Mouse (Mus musculus) right cerebral cortex, postnatal 14 days (tissue): ENCODE results near the gene Ntn4.

Source experiments
- DNase-seq: peaks from one replicate; pipeline ENCODE4 v3.0.0; 2022

Ntn4 gene

DNA sequence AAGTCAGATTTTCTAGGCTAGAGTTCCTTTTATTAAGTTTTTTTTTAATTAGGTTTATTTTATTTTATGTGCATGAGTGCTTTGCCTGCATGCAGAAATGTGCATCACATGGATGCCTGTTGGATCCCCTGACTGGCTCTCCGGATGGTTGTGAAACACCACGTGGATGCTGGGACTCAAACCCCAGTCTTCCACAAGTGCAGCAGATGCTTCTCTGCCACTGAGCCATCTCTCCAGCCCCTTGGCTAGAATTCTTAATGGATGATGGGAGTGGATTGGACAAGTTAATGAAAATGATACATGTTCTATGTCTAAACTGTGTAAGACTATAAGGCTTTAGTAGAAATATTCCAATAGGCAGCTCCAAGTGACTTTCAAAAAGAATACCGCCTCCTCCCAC, 47.3 kb downstream of the Ntn4 start:
- DNase-seq: no peak

DNA sequence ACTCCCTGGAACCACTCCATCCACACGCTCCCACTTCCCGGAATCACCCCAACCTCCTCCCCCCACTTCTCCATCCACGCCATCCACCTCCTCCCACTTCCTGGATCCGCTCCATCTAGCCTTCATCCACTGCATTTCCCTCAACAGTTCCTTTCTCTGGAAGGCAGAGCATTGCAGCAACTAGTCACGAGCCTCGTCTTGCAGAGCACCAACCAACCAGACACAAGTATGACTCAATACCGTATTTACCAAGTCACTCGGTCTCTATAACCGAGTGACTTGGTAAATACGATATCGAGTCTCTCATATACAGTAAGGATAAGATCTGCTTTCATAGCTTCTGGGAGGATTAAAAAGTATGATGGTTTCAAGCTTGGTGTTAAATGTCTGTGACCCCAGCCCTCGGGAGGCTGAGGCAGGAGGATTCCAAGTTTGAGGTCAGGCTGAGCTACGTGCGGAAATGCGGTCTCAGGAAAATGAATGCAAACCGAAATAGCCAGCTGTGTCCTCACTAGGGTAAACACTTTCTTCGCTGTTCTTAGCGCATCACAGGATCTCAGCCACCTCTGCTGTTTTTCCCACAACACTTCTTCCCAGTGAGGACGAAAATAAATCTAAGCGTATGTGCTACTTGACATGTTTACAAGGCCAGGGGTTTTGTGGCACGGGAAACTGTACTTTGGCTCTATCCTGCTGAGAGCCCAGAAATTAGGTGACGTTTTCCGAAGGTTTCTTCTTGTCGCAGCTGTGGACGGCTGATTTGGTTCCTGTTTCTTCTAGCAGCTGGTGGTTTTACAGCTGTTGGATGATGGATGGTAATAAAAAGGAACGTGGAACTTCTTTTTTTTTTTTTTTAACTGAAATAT, 48.1 kb downstream of the Ntn4 start:
- no peak for DNase-seq

DNA sequence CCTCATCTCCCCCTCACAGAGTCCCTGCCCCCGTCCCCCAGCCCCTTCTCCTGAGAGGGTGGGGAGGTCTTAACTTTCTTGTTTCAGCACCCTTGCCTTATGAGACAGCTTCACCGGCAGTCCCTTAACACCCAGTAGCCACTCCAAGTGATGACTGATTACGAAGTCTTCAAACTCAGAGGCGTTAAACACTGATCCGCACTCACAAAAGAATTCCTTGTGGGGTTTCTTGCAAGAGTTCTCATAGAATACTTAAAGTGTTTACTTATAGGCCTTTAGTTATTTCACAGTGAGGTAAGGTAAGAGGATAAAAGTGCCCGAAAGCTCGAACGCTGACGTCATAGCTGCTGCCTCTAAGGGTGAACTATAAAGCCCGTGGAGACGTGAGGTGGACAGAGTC, 50.9 kb downstream of the Ntn4 start:
- DNase-seq: no peak

DNA sequence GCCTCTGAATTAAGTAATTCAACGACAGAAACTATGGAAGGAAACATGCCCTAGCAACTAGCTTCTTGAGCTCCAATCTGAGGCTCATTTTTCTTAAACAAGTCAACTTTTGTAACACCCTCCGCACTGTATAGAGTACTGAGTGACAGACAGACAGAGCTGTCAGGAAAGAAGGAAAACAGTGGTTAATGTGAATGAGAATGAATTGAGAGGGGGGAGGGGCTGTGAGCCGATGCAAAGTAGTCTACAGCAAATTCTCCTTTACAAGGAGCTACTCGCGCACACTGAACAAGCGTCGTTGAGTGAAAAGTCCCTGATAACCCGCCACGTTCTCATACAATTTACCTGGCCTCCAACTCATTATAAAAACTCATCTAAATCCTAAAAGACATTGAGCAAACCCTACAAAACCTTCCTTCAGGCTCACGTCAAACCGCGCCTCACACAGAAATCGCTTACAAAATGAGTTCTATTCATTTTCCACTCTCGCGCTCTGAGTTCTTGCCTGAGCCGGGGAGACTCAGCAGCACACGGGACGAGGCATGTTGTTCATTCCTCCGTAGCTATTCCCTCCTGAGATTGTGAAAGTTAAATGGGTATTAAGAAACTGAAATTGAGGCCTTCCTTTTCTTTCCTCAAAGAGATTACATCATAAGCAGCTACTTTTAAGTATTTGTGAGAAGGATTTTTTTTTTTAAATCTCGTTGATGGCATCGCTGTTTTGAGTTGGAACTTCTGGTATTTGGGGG, 54.7 kb downstream of the Ntn4 start:
- DNase-seq: no peak

DNA sequence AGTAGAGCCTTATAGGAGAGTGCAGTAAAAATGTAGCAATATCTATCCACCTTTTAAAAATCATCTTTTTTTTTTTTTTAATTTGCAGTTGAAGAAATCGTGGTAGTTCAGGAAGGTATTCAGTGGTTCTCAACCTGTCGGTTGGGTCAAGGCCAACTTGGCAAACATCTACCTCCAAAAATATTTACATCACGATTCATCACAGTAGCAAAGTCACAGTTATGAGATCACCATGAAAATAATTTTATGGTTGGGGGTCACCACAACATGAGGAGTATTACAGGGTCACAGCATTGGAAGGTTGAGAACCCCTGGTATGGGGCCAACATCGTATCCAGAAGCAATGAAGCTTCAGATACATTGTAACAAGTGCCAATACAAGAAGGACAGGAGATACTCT, 55.5 kb downstream of the Ntn4 start:
- DNase-seq: no peak

DNA sequence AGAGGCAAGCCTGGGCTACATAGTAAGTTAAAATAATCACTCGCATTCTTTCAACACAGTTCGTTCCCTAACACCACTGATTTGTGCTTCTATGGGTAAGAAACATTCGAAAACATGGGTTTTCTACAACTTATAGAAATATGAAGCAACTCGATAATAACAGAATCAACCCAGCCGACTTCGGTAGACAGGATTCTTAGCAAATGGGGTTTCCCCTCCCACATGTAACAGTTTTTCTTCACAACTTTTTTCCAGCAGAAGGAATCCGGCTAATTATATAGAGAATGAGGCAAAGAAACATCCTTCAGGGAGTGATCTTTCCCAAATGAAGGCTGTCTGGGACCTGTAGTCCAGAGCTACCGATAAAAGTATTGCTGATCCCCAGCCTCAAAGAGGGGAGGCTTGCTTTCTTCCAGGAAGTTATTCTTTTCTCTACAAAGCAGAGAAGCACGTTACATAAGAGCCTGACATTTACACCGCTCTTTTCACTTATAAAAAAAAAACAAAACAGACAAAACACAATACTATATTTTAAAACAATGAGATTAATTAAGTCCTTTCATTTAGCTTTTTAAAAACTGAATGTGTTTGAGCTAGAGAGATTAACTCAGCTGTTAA, 57.5 kb downstream of the Ntn4 start:
- no peak for DNase-seq

DNA sequence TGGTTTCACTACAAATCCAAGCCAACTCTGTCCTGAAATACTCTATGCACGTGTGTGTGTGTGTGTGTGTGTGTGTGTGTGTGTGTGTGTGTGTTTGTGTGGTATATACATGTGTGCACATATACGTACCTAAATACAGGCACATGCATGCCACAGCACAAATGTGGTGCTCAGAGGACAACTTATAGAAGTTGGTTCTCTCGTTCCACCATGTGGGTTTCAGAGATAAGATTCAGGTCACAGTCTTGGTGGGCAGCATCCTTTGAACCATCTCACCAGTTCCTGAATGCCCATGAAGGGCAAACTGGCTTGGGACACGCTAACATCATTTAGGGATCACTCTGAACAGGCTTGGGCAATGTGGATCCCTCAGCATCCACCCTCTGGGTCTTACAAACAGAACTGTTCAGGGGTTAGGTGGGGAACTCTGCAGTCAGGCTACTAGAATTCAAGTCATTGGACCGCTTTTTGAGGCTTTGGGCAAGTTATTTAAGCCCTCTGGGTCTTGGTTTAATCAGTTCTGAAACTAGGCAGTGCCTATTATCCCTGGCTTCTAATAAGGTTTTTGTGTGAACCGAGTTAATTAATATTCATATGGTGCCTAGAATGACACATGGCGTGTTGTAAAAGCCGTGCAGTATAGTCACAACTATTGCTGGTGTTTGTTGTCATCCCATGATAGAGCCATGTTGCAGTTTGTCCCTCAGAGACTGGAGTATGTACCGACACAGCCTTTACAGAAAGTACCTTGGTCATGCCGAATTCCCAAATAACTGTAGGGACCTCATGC, 59.4 kb downstream of the Ntn4 start:
- DNase-seq: no peak

DNA sequence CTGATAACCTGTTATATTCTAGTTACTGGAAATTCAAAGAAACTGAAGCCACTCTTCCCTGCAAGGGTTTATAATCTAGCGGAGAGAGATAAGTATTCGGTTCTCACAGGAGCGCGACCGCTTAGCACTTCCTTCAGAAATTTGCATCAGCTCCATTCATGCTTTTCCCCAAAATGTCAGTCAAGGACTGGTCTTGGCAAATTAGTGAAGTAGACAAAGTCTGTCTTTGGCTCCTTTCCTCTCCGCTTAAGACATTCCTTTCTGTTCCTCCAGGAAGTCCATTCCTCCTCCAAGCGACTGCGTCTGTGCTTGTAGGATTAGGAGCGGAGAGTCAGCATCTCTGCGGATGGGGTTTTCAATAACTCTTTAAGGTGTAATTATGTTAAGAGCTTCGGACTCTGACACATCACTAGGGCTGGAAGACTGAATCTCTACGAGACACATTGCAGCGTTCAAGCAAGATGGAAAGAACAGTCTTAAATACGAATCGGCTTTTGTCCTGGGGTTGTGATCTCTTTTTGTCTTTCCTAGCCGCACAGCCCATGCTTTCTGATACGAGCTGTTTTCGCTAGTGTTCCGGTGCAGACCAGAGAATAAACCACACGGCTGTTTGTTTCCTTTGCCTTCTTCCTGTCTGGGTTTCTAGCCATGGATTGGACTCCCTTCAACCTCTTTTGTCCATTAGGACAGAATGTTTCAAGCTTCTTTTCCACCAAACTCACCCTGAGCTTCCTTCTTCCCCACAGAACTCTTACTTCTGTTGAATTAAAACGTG, 60.3 kb downstream of the Ntn4 start:
- DNase-seq: no peak

DNA sequence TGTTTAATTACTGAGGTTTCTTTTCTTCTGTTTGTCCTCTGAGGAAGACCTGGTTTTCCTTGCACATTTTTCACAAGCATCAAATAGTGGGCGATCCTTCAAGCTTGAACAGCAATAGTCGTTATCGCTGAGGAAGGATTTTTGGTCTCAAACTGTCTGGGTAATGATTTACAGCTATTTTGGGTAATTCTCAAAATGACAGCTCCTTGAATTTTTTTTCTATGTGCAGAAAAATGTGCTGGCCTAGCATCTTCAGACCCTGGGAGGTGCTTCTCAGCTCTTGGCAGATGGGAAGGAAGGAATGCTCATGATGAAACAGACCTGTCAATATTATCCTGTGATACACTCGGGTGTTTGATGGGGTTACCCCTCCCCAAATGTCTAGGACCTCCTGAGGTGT, 63.5 kb downstream of the Ntn4 start:
- DNase-seq: no peak

DNA sequence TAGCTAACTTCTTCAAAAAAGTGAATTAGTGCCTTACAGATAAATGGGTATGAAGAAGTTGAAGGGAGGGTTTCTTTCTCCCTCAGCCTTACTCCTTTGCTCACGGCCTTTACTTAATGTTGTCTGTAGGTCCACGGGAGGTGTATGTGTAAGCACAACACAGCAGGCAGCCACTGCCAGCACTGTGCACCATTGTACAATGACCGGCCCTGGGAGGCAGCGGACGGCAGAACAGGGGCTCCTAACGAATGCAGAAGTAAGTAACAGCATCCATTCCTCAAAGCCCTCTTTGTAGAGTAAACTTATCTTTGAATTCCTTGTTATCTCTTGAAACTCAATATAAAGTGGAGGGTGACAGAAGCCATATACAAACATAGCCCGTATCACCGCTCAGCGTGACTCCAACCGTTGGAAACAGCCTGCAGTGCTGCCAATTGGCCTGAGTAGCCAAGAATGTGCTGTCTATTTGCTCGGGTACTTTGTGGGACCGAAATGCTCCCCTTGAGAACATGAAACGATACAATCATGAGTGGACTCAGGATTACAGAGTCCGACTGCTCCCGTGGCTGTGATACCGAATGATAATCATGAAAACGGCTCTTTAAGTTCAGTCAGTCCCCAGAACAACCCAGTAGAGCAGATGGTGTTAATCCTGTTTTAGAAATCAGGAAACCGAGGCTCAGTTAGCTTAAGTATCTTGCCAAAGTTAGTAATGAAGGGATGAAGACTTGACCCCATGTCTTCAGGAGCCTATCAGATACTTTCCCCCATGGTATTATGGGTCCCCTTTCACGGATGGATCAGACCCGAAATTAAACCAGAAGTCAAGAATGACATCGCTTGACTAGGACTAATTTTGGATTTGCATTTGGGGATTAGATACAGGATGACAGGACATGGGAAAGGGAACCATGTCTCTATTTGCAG, 66.9 kb downstream of the Ntn4 start:
- DNase-seq: no peak

DNA sequence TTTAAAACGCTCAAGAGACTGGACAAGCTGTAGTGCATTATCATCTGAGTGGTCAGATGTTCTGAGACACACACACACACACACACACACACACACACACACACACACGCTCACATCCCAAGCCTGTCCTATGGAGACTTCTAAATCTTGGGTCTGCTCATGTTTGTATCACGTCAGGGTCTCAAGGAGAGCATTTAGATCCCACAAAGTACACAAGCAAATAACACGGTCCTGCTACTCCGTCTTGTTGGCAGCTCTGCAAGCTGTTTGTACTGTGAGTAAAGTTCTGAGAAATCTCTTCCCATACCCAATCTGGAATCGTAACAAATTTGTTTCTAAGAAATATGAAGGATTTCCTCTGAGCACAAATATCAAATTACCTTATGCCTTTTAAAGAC, 67.6 kb downstream of the Ntn4 start:
- DNase-seq: no peak

DNA sequence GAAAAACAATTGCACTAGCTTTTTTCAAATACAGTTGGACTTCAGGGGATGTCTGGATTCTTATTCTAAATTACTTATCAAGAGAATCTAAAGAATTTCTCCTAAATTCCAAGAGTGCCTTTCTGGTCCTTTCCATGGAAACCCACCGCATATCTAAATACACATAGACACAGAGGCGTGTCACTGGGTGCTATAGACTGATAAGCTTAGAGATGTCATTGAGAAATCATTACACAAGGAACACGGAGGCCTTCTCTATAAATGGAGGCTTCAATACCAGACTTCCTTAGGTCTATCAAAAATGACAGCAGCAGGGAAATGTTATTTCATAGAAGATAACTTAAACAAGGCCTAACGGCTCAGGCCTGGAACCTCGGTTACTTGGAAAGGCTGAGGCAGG, 68.0 kb downstream of the Ntn4 start:
- DNase-seq: no peak

DNA sequence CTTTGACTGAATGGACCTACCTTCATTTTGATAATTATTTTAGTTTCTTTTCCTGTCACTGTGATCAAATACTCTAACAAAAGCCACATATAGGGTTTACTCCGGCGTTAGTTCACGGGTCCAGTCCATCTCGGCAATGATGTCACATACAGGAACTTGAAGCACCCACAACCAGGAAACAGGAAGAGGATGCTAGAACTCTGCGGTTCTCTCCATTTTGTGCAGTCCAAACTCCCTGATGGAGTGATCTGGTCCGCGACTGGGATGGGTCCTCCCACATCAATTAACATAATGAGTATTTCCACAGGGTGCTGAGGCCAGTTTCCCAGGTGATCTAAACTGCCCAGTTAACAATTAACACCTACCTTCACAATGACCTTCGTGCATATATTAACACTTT, 69.1 kb downstream of the Ntn4 start:
- DNase-seq: no peak

DNA sequence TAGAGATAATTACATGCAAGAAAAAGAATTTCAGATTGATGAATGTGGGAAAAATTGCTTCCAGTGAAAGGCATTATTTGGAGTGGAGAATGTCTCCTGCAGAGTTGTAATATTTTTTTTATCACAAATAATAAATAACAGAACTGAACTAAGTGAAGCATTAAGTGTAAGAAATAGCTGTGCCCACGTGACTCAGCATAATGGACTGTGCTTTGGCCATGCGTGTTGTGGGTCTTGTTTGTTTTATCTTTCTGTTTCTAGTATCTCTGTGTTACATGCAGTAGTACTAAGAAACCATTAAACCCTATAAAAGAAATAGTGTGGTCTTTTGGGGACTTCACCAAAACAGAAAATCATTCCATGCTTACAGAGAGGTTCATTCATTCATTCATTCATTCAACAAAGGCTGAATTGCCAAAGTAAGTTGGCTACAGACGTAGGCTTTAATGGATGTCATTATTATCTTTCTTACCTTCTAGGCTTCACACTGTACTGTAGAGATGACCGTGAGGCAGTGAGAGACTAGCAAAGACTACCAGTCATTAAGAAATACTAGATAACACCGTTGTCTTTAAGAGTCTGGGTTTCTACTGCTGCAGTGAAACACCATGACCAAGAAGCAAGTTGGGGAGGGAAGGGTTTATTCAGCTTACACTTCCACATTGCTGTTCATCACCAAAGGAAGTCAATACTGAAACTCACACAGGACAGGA, 81.3 kb downstream of the Ntn4 start:
- no peak for DNase-seq

DNA sequence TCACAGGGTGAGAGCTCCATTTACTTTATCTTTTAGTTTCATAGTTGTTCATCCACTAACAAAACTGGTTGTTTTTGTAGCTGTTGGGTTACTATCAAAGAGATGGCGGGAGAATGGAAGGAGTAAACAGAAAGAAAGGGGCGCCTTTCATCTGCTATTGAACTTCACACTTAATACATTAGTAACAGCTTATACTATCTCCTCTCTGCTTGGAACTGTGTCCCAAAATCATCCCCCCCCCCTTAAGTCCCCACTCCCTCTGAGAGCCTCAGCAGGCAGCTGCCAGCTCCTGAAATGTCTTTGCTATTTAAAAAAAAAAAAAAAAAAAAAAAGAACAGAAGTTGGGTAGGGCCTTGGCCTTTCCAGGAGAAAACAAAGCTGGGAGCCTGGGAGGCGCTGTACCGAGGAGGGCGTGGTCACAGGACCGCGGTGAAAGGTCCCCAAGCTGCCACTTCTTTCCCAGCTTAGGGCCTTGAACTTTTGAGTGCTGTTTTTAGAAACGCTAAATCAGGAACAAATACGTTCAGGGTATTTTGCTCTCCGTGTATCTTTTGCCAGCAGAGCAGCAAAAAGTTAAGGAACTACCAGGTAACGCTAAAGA, 83.6 kb downstream of the Ntn4 start:
- no peak for DNase-seq

DNA sequence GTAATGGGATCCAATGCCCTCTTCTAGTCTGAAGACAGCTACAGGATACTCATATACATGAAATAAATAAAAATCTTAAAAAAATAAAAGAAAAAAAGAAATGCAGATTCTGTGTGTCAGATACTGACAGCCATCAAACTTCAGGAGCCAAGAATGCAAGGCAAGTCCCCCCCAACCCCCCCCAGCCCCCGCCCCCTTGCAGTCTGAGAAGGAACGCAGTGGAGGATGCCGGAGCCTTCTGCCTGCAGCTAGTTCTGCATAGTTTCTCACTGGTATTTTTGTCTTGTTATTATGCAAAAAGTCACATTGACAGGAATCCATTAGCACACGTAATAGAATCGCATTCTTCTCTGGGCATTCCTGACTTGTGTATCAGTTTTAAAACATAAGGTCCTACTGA, 87.7 kb downstream of the Ntn4 start:
- DNase-seq: no peak

DNA sequence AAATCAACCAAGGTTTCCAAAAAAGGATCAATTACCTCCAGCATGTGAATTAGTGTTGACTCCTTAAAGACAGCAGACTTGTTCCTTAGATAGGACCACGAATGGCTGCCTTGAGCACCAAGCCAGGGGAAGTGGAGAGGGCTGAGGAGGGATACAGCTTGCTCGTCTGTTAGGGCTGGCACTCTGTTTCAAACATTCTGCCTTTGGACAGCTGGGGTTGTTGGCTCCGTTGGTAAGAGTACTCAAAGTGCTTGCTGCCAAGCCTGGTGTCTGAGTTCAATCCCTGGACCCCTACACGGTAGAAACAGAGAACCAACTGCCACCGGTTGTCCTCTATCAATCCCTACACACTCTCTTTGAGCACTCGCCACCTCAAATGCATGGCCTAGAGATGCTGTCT, 90.0 kb downstream of the Ntn4 start:
- DNase-seq: no peak

DNA sequence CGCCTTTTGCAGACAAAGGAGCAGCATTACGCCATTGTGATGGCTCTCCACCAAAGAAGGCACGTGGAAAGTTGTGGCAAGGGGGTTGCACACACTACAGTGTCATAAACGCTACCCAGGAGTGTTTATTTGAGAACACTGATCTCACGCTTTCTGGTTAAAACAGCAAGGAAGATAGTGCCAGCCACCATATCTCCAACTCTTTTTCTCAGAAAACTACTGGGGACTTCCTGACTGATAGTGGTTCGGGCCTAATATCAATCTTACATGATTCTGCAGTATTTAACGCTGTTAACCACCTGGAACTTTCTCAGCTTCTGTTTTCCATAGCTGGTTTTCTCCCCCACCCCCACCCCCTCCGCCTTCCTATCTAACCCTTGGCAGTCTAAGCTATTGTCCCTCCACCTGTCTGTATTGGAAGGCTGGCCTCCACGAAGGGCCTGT, 90.8 kb downstream of the Ntn4 start:
- no peak for DNase-seq

DNA sequence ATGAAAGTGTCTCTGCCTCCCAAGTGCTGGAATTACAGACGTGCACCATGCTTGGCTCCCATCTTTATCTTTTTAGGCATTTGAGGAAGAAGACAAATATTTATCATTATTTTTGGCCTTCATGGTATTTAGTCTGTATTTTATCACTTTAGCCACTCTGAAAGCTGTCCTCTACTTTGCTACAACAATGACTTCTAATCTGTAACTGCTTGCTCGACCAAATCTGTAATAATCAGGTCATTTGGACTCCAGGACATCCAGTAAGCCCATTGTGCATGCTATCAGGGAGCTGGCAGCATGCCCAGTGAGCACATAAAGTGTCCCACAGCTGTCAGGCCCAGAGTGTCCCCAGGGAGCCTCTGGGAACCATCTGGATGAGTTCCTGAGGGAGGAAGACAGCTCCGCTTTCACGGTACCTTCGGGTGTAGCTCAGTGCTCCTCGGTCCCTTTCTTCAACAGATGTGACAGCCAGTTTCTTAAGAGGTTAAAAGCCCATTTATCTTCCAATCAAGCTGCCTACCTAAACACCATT, 95.7 kb downstream of the Ntn4 start:
- DNase-seq: peak; percentile 39

DNA sequence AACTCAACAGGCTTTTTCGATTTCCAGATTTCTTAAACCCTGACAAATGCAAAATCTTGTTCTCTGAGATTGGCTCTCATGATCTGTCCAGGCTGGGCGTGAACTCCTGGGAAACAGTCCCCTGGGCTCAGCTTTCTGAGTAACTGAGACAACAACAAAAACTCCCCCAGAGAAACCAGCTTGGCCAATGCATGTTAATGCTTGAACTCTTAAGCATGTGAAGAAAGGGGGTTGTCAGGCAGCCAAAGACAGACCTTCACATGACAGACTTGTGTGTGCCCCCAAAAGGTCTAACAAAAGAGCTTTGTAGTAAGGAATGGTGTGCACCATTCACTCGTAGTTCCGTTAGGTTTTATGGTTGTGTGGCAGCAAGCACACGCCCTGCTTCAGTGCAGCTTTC, 96.6 kb downstream of the Ntn4 start:
- no peak for DNase-seq
